Mouse (Mus musculus) macrophage (primary cell): ENCODE measurements around the gene Mydgf. TPM values are rescaled to one million over a fixed set of nuclear protein-coding genes. Genes with fewer than 3 reads are reported as not detected.

Experiments used
- H3K27ac ChIP-seq: fragments of 350-480 bp; formaldehyde crosslinking; 2 replicates; pipeline ENCODE4 v1.9.0; 2021
- H3K36me3 ChIP-seq: fragments of 350-480 bp; formaldehyde crosslinking; 2 replicates; pipeline ENCODE4 v1.9.0; 2021; ENCODE audit errors: inconsistent target
- H3K4me3 ChIP-seq: fragments of 350-480 bp; formaldehyde crosslinking; 2 replicates; pipeline ENCODE4 v1.9.0; 2021; ENCODE audit errors: inconsistent target
- H3K79me2 ChIP-seq: fragments of 350-480 bp; formaldehyde crosslinking; 2 replicates; pipeline ENCODE4 v1.9.0; 2021; ENCODE audit errors: inconsistent target
- WGBS: methylation state at CpG from one replicate; pipeline ENCODE4 v1.1.7; 2026; ENCODE audit warnings: inconsistent platforms; ENCODE audit not compliant: missing documents; 5-methylcytosine and 5-hydroxymethylcytosine counted together
- polyA plus RNA-seq: library from polyadenylated mRNA; stranded (reverse); fragments of 250-400 nt; gene quantifications from 3 replicates; pipeline ENCODE4 v1.2.4, GENCODE M21; 2018; ENCODE audit warnings: inconsistent platforms

Gene Mydgf
- polyA plus RNA-seq, 1 experiment from 2014 or later, result 33.8 TPM

DNA sequence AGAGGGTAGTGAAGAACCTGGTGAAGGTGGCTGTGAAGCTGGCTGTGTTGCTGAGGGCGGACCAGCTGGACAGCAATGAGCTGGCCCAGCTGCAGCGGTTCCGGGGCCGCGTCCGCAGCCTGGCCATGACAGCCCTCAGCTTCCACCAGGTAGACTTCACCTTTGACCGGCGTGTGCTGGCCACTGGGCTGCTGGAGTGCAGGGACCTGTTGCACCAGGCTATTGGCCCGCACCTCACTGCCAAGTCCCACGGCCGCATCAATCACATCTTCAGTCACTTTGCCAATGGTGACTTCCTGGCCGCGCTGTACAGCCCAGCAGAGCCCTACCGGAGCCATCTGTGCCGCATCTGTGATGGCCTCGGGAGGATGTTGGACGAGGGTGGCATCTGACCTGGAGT lies 11.8 kb downstream of the Mydgf start:
- WGBS, result 97% methylated on average over 16 of the region's 17 CpGs

DNA sequence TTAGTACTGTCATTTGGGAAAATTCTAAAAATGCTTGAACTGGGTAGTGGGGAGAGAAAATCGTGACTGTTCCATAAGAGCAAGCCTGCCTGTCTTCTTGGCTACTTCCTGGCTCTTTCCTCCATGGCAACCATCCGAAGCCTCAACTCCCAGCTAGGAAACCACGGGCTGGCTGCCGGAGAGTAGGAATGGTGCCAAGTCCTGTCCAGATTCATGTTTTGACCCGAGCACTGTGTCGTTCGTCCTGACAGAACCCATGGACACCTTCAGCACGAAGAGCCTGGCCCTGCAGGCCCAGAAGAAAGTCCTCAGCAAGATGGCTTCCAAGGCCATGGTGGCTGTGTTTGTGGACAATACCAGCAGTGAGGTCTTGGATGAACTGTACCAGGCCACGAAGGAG lies 12.3 kb downstream of the Mydgf start:
- Histone ChIP-seq H3K79me2 (no peaks in the 10 kb centered on the region), H3K4me3 (no peak overlapping the region), H3K27ac (no peak overlapping the region), H3K36me3 (peaks cover 11% of the 10 kb centered on the region; the same call in 1 of the 2 replicates)
- 89% methylated on average over 9 of the region's 9 CpGs for WGBS

More for the DNA sequence above, 11.8 kb downstream of the Mydgf start:
- peaks cover 15% of the 10 kb centered on the region for H3K36me3 ChIP-seq
- H3K27ac ChIP-seq, result no peak overlapping the region
- H3K79me2 ChIP-seq, result no peaks in the 10 kb centered on the region
- H3K4me3 ChIP-seq, result no peak overlapping the region

DNA sequence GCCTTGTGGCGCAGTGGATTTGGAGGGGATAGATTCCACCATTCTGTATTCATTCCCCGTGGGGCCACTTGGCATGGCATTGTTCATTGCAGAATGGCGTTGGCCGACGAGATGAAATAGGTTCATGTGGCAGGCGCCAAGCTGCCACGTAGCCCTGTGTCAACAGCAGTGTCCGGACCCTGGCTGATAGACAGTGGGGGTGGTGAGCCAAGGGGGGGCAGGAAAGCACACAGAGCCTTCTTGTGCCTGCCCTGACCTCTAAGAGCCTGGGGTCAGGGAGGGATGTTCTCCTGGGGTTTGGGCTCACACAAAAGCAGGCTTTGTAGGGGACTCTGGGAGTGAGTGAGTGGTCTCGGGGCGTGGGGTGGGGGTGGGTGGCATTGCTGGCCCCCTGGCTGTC lies 13.1 kb downstream of the Mydgf start:
- Histone ChIP-seq H3K36me3 (0 out of 2 replicates have a peak, but pooled peaks cover 6% of the 10 kb centered on the region), H3K4me3 (no peak overlapping the region), H3K79me2 (no peaks in the 10 kb centered on the region), H3K27ac (no peak overlapping the region)
- 97% methylated on average over 10 of the region's 10 CpGs for WGBS

DNA sequence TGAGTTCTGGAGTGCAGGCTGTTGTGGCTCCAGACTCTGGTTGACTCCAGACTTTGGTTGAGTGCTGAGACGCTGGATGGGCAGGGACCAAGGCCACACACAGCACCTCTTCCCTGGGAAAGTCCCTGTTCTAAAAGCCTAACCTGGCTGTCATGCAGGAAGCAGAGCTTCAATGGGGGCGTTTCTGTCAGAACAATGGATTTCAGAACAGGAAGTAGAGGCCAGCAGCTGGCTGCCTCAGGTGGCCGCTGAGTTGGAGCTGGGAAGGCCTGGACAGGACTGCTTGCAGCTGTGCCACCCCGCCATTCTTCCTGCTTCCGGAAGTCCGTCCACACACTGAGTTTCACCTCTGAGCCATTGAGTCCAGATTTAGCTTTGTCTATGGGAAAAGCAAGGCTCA lies 13.9 kb downstream of the Mydgf start:
- H3K27ac ChIP-seq, result no peak overlapping the region
- 43% methylated on average over 6 of the region's 6 CpGs for WGBS
- no peak overlapping the region for H3K4me3 ChIP-seq
- H3K79me2 ChIP-seq, result no peaks in the 10 kb centered on the region
- no peaks in the 10 kb centered on the region for H3K36me3 ChIP-seq

DNA sequence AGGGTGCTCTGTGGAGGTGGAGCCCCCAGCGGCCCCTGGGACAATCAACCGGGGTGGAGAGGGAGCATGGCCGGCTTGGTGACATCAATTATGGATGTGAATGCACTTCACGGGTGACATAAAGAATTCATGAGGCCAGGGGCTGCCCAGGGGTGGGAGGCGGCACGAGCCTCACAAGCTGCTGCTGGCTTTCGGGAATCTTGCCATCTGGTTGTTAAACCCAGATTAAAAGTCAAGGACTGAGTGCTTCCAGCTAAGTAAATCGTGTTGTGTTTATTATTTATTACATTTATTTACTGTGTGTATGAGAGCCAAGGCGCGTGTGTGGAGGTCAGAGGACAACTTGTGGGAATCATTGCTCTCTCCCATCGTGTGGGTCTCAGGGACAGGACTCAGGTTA lies 18.0 kb downstream of the Mydgf start:
- no peak overlapping the region for H3K27ac ChIP-seq
- WGBS, result 93% methylated on average over 9 of the region's 11 CpGs
- no peaks in the 10 kb centered on the region for H3K36me3 ChIP-seq

DNA sequence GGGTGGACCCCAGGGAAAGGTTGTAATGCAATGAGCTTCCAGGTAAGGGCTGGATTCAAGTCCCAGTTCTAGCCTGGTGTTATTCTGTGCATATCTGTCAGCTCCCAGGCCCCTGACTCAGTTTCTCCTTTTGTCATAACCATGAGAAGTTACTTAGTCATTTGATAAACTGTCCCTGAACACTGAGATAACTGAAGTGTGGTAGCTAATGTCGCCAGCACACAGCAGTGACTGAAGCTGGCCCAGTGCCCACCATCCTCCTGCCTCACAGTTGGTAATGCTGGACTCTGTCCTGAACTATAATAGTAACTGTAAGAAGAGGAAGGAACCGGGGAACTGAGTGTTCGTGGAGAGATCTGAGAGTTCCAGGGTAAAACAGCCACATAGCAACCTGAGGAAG lies 19.2 kb downstream of the Mydgf start:
- no peak overlapping the region for H3K27ac ChIP-seq
- no peak overlapping the region for H3K4me3 ChIP-seq
- 49% methylated on average over 3 of the region's 3 CpGs for WGBS
- no peaks in the 10 kb centered on the region for H3K79me2 ChIP-seq
- no peaks in the 10 kb centered on the region for H3K36me3 ChIP-seq

More for the DNA sequence above, 18.0 kb downstream of the Mydgf start:
- H3K4me3 ChIP-seq, result no peak overlapping the region
- H3K79me2 ChIP-seq, result no peaks in the 10 kb centered on the region

DNA sequence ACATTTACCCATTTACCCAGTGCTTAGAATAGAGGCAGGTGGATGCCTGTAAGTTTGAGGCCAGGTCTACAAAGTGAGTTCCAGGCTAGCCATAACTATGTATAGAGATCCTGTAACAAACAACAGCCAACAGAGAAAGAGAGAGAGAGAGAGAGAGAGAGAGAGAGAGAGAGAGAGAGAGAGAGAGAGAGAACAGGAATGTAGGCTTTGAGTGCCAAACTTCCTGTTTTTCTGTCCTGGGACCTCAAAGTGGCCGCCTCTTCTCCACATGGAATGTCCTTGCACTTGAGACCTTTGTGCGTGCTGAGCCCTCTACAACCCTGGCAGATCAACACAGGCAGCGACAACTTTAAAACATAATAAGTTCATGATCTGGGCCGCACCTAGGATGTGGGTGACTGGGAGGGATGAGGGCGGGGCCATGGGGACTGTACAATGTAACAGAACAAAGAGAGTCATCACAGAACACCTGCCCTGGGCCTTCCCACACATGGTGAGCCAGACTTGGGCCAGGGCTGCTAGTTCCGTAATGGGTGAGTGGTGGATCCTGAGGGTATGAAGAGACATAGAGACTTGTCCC lies 20.1 kb downstream of the Mydgf start:
- H3K36me3 ChIP-seq, result no peaks in the 10 kb centered on the region
- 89% methylated on average over 6 of the region's 6 CpGs for WGBS
- no peak overlapping the region for H3K27ac ChIP-seq
- H3K79me2 ChIP-seq, result no peaks in the 10 kb centered on the region
- H3K4me3 ChIP-seq, result no peak overlapping the region

DNA sequence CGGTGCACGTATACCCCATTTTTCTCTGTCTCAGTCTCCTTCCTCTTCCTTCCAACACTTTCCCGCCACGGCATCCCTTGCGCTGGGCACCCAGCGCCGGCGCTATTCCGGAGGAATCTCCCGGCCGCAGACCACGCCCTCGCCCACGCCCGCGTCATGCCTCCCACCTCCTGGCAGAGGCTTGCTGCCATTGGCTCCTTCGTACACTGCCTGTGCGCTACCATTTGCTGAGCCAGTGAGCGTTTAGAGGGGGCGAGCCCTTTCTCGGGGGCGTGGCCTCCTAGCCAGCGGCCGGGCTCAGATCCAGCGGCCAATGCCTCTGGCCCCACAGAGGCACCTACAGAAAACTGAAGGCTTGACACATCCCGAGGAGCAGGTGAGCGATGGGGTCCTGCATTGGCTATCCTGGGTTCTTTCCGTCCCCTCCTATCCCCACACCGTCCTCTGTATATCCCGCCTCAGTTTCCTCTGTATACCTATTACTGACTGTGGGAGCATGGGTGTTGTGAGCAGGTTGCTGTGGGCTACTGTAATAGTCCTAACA lies 21.4 kb downstream of the Mydgf start, which contains the start of gene Tnfaip8l1:
Gene Tnfaip8l1, plus strand, starts transcription at position 247 of the 544 bp plus-strand sequence.
- peak within 1 kb of the TSS; percentile 51 for H3K27ac ChIP-seq
- under 1% methylated on average over 30 of the region's 30 CpGs for WGBS
- no peaks in the 10 kb centered on the region for H3K36me3 ChIP-seq
- no peaks in the 10 kb centered on the region for H3K79me2 ChIP-seq
- peak within 1 kb of the TSS; percentile 49 for H3K4me3 ChIP-seq

DNA sequence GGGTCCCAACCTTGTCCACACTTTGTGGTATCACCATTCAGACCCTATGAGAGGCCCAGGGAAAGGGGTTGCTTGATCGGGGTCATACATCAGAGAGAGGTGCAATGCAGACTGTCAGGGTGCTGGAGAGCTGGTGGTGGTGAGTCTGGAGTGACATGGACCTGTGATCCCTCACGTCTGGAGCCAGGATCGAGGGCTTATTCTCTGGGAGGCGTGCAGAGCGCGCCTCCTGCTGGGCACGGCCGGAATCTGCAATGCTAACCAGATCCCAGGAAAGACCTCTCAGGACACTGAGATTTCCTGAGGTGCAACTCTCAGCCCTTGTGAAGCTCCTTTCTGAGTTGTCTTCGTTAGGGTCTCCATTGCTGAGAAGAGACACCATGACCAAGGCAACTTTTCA lies 24.0 kb downstream of the Mydgf start:
- Histone ChIP-seq H3K27ac (no peak overlapping the region), H3K79me2 (no peaks in the 10 kb centered on the region), H3K4me3 (no peak overlapping the region), H3K36me3 (no peaks in the 10 kb centered on the region)
- 4% methylated on average over 9 of the region's 9 CpGs for WGBS

DNA sequence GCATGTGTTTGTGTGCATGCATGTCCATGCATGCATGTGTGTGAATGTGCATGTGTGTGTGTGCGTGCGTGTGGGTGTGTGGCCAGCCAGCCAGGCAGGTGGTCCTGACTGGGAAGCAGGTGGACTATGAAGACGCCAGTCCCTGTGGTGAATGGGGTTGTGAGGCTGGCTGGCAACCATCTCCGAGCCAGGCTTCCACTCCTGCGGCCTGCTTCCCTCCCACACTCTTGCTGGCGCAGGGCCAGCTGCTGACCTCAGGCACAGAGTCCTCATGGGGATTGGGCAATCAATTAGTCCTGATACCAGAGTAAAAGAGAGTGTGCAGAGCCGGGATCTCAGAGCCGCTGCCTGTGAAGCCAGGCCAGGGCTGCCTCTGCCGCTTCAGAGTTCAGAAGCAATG lies 30.1 kb downstream of the Mydgf start:
- H3K4me3 ChIP-seq, result no peak overlapping the region
- H3K27ac ChIP-seq, result no peak overlapping the region
- H3K36me3 ChIP-seq, result no peaks in the 10 kb centered on the region
- 25% methylated on average over 9 of the region's 9 CpGs for WGBS
- H3K79me2 ChIP-seq, result no peaks in the 10 kb centered on the region

DNA sequence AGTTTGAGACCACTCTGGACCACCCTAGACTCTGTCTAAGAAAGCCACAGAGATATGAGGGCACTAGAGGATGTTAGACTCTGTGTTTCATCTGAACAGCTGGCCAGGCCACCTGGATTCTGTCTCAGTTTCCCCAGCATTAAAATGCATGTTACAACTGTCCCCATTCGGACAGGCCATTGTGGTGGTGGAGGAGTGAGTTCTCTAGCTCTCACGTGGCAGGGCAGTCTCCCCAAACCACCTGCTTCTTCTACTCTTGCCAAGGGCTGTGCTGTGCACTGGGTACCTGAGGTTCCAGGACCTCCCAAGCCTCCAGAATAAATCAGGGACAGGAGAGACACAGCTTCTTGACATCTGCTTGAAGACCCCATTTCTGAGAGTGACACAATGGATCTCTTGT lies 33.8 kb downstream of the Mydgf start:
- no peaks in the 10 kb centered on the region for H3K36me3 ChIP-seq
- 73% methylated on average over 2 of the region's 2 CpGs for WGBS
- no peak overlapping the region for H3K27ac ChIP-seq
- no peaks in the 10 kb centered on the region for H3K79me2 ChIP-seq
- no peak overlapping the region for H3K4me3 ChIP-seq

DNA sequence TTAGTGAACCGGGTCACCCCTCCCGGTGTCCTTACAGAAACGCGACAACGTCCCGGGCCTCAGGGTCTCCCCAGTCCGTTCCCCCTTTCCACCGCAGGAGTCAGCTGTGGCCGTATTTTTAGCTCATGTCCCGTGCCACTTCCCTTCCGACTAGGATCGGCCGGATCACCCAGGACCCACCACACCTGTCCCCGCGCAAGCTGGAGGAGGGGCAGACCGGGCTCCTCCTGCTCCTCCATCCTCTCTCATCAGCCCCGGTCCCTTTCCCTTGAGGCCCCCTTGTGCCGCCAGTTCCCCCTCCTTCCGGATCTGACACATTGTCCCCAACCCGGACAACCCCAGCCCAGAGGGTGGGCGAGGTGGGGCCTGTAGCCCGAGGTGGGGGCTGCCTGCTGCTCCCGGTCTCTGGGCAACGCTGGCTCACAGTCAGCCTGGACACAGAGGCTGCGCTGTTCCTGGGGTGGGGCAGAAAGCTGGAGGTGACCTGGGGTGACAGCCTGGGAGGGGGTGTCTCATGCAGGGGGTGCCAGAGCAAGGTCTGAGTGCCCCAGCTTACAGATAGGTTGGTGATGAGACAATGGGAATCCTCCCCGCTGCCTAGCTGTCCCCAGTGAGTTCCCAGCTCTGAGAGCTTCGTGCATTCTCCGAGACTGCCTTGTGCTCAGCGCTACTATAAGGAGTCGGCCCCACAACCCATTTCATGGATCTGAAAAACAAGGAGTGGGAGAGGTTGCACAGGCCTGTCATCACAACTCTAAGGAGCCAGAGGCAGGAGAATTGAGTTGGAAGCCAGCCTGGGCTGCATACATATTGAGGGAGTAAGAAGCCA lies 34.7 kb downstream of the Mydgf start:
- Histone ChIP-seq H3K79me2 (no peaks in the 10 kb centered on the region), H3K4me3 (no peak overlapping the region), H3K27ac (no peak overlapping the region), H3K36me3 (no peaks in the 10 kb centered on the region)
- WGBS, result 10% methylated on average over 28 of the region's 30 CpGs

DNA sequence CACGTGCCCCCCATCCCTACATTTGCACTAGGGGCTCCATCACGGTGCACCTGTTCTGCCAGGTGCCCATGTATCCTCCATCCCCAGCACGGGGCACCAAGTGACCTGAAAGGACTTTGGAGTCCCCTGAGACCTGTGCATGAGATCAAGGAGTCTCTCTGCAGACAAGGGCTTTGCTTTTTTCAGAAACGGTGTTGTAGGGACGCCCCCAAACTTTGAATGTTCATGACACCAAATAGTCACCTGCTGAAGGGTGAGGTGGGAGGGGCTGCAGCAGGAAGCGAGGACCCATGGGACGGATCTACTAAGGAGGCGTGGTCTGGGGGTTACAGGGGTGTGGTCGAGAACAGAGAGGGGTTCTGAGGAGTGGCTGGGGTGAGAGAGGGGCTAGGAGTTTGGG lies 35.4 kb downstream of the Mydgf start:
- Histone ChIP-seq H3K36me3 (no peaks in the 10 kb centered on the region), H3K27ac (no peak overlapping the region), H3K79me2 (no peaks in the 10 kb centered on the region), H3K4me3 (no peak overlapping the region)
- WGBS, result 49% methylated on average over 9 of the region's 9 CpGs

DNA sequence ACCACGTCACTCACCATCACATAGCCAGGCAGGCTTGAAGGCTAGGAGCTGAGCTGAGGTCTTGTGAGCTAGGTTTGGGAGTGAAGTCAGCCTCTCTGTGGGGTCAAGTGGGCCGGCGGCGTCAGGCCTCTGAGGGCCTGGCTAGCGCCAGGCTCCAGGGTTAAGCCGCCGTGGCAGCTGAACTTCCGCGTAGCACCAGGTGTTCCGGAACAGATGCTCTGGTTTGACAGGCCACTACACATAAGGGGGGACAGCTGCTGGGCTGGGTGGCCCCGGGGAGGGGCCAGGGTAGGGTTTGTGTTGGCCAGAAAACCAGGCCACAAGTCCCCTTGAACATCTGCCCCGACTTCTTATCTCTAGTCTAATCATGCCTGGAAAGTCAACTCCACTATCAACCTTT lies 36.3 kb downstream of the Mydgf start:
- no peak overlapping the region for H3K4me3 ChIP-seq

DNA sequence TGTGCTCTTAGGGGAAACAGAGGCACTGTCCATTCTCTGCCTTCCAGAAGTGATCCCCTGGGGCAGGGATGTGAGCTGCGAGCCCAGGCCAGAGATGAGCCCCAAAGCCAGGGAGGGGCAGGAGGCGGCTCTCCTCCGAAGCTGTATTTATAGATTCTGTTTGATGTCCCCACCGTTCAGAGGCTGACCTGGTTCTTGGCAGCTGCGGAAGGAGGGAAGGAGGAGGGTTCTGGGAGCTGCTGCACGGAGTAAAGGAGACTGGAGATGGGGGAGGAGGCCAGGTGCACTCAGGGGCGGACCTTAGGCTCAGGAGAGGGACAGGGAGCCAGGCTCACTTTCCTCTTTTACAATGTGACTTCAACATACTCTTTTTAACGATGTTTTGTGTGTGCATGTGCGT lies 37.6 kb downstream of the Mydgf start:
- H3K4me3 ChIP-seq, result no peak overlapping the region
- H3K27ac ChIP-seq, result no peak overlapping the region
- H3K79me2 ChIP-seq, result no peaks in the 10 kb centered on the region
- WGBS, result 64% methylated on average over 9 of the region's 9 CpGs
- no peaks in the 10 kb centered on the region for H3K36me3 ChIP-seq

More for the DNA sequence above, 36.3 kb downstream of the Mydgf start:
- Histone ChIP-seq H3K79me2 (no peaks in the 10 kb centered on the region), H3K36me3 (no peaks in the 10 kb centered on the region), H3K27ac (no peak overlapping the region)
- WGBS, result 63% methylated on average over 12 of the region's 12 CpGs
